Comparison of ENCODE assay signal across 32 mouse cellular contexts in the genomic region with DNA sequence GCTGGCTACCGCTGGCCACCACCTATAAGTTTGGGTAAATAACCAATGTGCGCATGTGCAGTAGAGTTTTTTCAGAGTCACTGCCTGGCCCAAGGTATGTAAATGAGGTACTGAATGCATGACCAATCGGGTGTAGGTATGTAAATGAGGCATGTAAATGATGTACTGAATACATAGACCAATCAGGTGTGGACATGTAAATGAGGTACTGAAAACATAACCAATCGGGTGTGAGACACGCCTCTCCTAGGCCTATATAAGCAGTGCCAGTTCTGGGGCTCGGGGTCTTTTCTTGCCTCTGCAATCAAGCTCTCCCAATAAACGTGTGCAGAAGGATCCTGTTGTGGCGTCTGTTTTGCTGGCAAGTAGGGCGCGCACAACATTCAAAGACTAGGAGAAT. TPM values are rescaled to one million over a fixed set of nuclear protein-coding genes. Genes with fewer than 3 reads are reported as not detected.
"Had no signal": no experiment of that assay in that cellular context is flagged by ENCODE, and none has a peak within 500 bp of the region (broad histone marks: within the 10 kb centered on the region; RNA-seq: fewer than 3 reads in every experiment).

No protein-coding gene starts in this region.

RNA-seq across cellular contexts. Expression of a gene that starts 19.8 kb away (rescaled TPM):
- total RNA-seq: common myeloid progenitor, adult 5-6 weeks; forebrain, postnatal 0 days; gastrocnemius, adult 18-20 months; gastrocnemius, adult 2 months; gastrocnemius, adult 8-10 months; gastrocnemius, postnatal 10 days; gastrocnemius, postnatal 14 days; gastrocnemius, postnatal 25 days; gastrocnemius, postnatal 36 days; gastrocnemius, postnatal 4 days; granulocyte monocyte progenitor cell, adult 5-6 weeks; heart, adult 18-20 months; heart, adult 2 months; heart, adult 8-10 months had no signal
- polyA plus RNA-seq: cortical plate, adult 2 months; embryonic facial prominence, embryonic 10.5 days; embryonic facial prominence, embryonic 11.5 days; embryonic facial prominence, embryonic 12.5 days; embryonic facial prominence, embryonic 13.5 days; embryonic facial prominence, embryonic 14.5 days; embryonic facial prominence, embryonic 15.5 days; erythroblast, embryonic 14.5 days; forebrain, embryonic 10.5 days; forebrain, embryonic 11.5 days; forebrain, embryonic 12.5 days; forebrain, embryonic 13.5 days; forebrain, embryonic 14.5 days; forebrain, embryonic 15.5 days; forebrain, embryonic 16.5 days; forebrain, postnatal 0 days; frontal cortex, adult 2 months; heart, adult 2 months; heart, embryonic 10.5 days; heart, embryonic 11.5 days had no signal
